Mouse (Mus musculus) midbrain, embryonic 16.5 days (tissue): Measurements from ENCODE around the gene Loxl1. TPM values are rescaled to one million over a fixed set of nuclear protein-coding genes. Genes with fewer than 3 reads are reported as not detected.
"Not testable (repeated sequence)": the region's sequence is repeated elsewhere in the genome, so short reads cannot be mapped to it uniquely, and the experiment has no call there.

Experiments
- ATAC-seq: fragments of 200-750 bp; cut with Nextera tagmentation; 2 replicates; pipeline ENCODE4 v1.8.0; 2017; ENCODE audit warnings: moderate TSS enrichment
- H3K27ac ChIP-seq: fragments of 300-500 bp; sonication (generic); 2 replicates; pipeline ENCODE4 v1.5.1; 2014; ENCODE audit warnings: mild to moderate bottlenecking, low read length, mixed read lengths
- H3K27me3 ChIP-seq: fragments of 300-500 bp; sonication (generic); 2 replicates; pipeline ENCODE4 v1.6.1; 2014; ENCODE audit warnings: low read depth, low read length, mixed read lengths; ENCODE audit not compliant: control insufficient read depth, insufficient read depth
- H3K36me3 ChIP-seq: fragments of 300-500 bp; sonication (generic); 2 replicates; pipeline ENCODE4 v1.6.1; 2014; ENCODE audit warnings: mild to moderate bottlenecking, low read length, moderate library complexity, mixed read lengths; ENCODE audit not compliant: control insufficient read depth, insufficient read depth
- H3K4me1 ChIP-seq: fragments of 300-500 bp; sonication (generic); 2 replicates; pipeline ENCODE4 v1.6.1; 2014; ENCODE audit warnings: mild to moderate bottlenecking, low read length, mixed read lengths; ENCODE audit not compliant: control insufficient read depth, insufficient read depth
- H3K4me2 ChIP-seq: fragments of 300-500 bp; sonication (generic); 2 replicates; pipeline ENCODE4 v1.6.1; 2014; ENCODE audit warnings: mild to moderate bottlenecking, low read length, mixed read lengths
- H3K4me3 ChIP-seq: fragments of 300-500 bp; sonication (generic); 2 replicates; pipeline ENCODE4 v1.5.1; 2014; ENCODE audit warnings: low read depth, mild to moderate bottlenecking, low read length, moderate library complexity, mixed read lengths
- H3K9ac ChIP-seq: fragments of 300-500 bp; sonication (generic); 2 replicates; pipeline ENCODE4 v1.6.1; 2014; ENCODE audit warnings: low read depth, low read length, mixed read lengths
- H3K9me3 ChIP-seq: fragments of 300-500 bp; sonication (generic); replicated peaks from 2 replicates; pipeline ENCODE4 v1.6.1; 2014; ENCODE audit warnings: mild to moderate bottlenecking, low read length, mixed read lengths; ENCODE audit not compliant: control insufficient read depth, poor library complexity, severe bottlenecking
- WGBS: fragments of 180-500 bp; shearing (Covaris S2); extraction: QIAGEN DNeasy Blood & Tissue Kit; methylation state at CpG from one replicate; pipeline ENCODE4 v1.1.7; 2014; 5-methylcytosine and 5-hydroxymethylcytosine counted together
- polyA plus RNA-seq: library from polyadenylated mRNA; unstranded; fragments of >200 nt; fragmentation: Nextera tagmentation; extraction: Ambion mirVana; gene quantifications from 2 replicates; pipeline ENCODE4 v1.2.1, GENCODE M21; 2015

The Loxl1 gene
- polyA plus RNA-seq, 1 experiment from 2014 or later = 4.8 TPM

- under 1% methylated on average over 30 of the region's 31 CpGs for WGBS
- Histone ChIP-seq H3K9ac (peak within 1 kb of the TSS; percentile 65), H3K4me1 (peaks cover 15% of the 10 kb centered on the region), H3K27me3 (no peaks in the 10 kb centered on the region), H3K9me3 (no peaks in the 10 kb centered on the region), H3K4me3 (peak within 1 kb of the TSS; percentile 46), H3K36me3 (peaks cover 8% of the 10 kb centered on the region; the same call in 1 of the 2 replicates), H3K27ac (peak within 1 kb of the TSS; percentile 8; the same call in 1 of the 2 replicates), H3K4me2 (peak within 1 kb of the TSS; percentile 77)
- peak; percentile 96 for ATAC-seq
These were observed 59.8 kb downstream of the Loxl1 start, which contains the start of gene Stoml1 for GRCm38 (mm10) chr9:58253033-58253804. Stoml1 (plus strand) TSS chr9:58253164.

- not testable (repeated sequence) for H3K9ac ChIP-seq, H3K4me2 ChIP-seq, H3K27ac ChIP-seq, H3K36me3 ChIP-seq, H3K4me3 ChIP-seq, ATAC-seq, H3K9me3 ChIP-seq, H3K27me3 ChIP-seq
- WGBS = 85% methylated on average over 1 of the region's 1 CpGs
- peaks cover 20% of the 10 kb centered on the region for H3K4me1 ChIP-seq
These were observed 62.3 kb downstream of the Loxl1 start for GRCm38 (mm10) chr9:58250730-58251129.

- 78% methylated on average over 8 of the region's 8 CpGs for WGBS
- Histone ChIP-seq H3K27ac (no peak overlapping the region), H3K27me3 (no peaks in the 10 kb centered on the region), H3K9me3 (no peaks in the 10 kb centered on the region), H3K36me3 (no peaks in the 10 kb centered on the region), H3K4me1 (peaks cover 20% of the 10 kb centered on the region), H3K4me2 (no peak overlapping the region), H3K4me3 (no peak overlapping the region), H3K9ac (no peak overlapping the region)
- no peak for ATAC-seq
These were observed 62.7 kb downstream of the Loxl1 start for GRCm38 (mm10) chr9:58250322-58250721.

- peak within 1 kb of the TSS; percentile 62 for H3K4me2 ChIP-seq
- H3K4me1 ChIP-seq = peaks cover 17% of the 10 kb centered on the region
- H3K36me3 ChIP-seq = no peaks in the 10 kb centered on the region
- peak within 1 kb of the TSS; percentile 23; the same call in 1 of the 2 replicates for H3K27ac ChIP-seq
- H3K27me3 ChIP-seq = no peaks in the 10 kb centered on the region
- no peak for ATAC-seq
- under 1% methylated on average over 16 of the region's 16 CpGs for WGBS
- H3K4me3 ChIP-seq = peak within 1 kb of the TSS; percentile 34
- no peaks in the 10 kb centered on the region for H3K9me3 ChIP-seq
- H3K9ac ChIP-seq = peak within 1 kb of the TSS; percentile 53
These were observed 63.3 kb downstream of the Loxl1 start, which contains the start of gene Pml for GRCm38 (mm10) chr9:58249592-58250192. Pml (minus strand) TSS chr9:58249786.

- H3K9ac ChIP-seq = peak overlapping the region; percentile 53
- H3K27ac ChIP-seq = no peak overlapping the region
- H3K9me3 ChIP-seq = no peaks in the 10 kb centered on the region
- no peak for ATAC-seq
- H3K4me1 ChIP-seq = peaks cover 9% of the 10 kb centered on the region
- WGBS = 51% methylated on average over 7 of the region's 7 CpGs
- H3K27me3 ChIP-seq = no peaks in the 10 kb centered on the region
- no peaks in the 10 kb centered on the region for H3K36me3 ChIP-seq
- H3K4me3 ChIP-seq = peak overlapping the region; percentile 34
- H3K4me2 ChIP-seq = peak overlapping the region; percentile 62
These were observed 64.1 kb downstream of the Loxl1 start for GRCm38 (mm10) chr9:58248746-58249413.

- peak; percentile 62 for ATAC-seq
- Histone ChIP-seq H3K27me3 (no peaks in the 10 kb centered on the region), H3K36me3 (no peaks in the 10 kb centered on the region), H3K4me3 (no peak overlapping the region), H3K27ac (no peak overlapping the region), H3K9ac (peak overlapping the region; percentile 65), H3K4me1 (peaks cover 12% of the 10 kb centered on the region; the same call in 1 of the 2 replicates), H3K4me2 (peak overlapping the region; percentile 36), H3K9me3 (no peaks in the 10 kb centered on the region)
- WGBS = 16% methylated on average over 25 of the region's 25 CpGs
These were observed 65.8 kb downstream of the Loxl1 start for GRCm38 (mm10) chr9:58247064-58247759.

- Histone ChIP-seq H3K27ac (no peak overlapping the region), H3K4me3 (no peak overlapping the region), H3K9me3 (no peaks in the 10 kb centered on the region), H3K27me3 (no peaks in the 10 kb centered on the region), H3K4me2 (no peak overlapping the region), H3K36me3 (no peaks in the 10 kb centered on the region), H3K9ac (no peak overlapping the region), H3K4me1 (peaks cover 15% of the 10 kb centered on the region; the same call in 1 of the 2 replicates)
- no peak for ATAC-seq
- 73% methylated on average over 4 of the region's 4 CpGs for WGBS
These were observed 66.8 kb downstream of the Loxl1 start for GRCm38 (mm10) chr9:58246083-58246591.

- H3K9ac ChIP-seq = no peak overlapping the region
- H3K4me3 ChIP-seq = no peak overlapping the region
- no peaks in the 10 kb centered on the region for H3K36me3 ChIP-seq
- H3K4me1 ChIP-seq = peaks cover 11% of the 10 kb centered on the region; the same call in 1 of the 2 replicates
- H3K27ac ChIP-seq = no peak overlapping the region
- no peak for ATAC-seq
- 93% methylated on average over 6 of the region's 6 CpGs for WGBS
- no peaks in the 10 kb centered on the region for H3K27me3 ChIP-seq
- H3K9me3 ChIP-seq = no peaks in the 10 kb centered on the region
- no peak overlapping the region for H3K4me2 ChIP-seq
These were observed 69.3 kb downstream of the Loxl1 start for GRCm38 (mm10) chr9:58243696-58244095.
